Mouse (Mus musculus): ENCODE results near the gene Rprd2.

DNA sequence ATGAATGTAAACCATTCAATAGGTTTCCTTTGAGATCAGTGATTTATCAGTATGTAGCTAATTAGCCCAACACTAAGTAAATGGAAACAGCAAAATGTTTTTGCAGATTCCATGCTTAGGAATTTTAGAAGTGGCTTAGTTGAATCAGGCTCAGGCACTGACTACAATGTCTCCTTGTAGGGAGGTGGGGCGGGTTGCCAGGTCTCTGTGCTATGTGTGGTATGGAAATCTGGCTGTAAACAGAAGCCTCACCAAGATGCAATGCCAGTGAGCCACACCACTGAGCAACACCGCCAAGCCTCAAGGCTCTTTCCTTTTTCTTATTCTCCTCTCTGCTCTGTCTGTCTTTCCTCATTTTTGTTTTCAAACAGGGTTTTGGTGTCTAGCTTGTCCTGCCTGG, 89.8 kb downstream of the Rprd2 start:
- TF ChIP-seq CTCF (IDR thresholded peaks at IDR 0.05; ENCODE audit: extremely low read depth, insufficient read depth, low read length) (no peak), POLR2A (IDR thresholded peaks at IDR 0.05; ENCODE audit: extremely low read depth, insufficient read depth, low read length) (no peak)
